Mouse (Mus musculus) heart, embryonic 11.5 days (tissue): ENCODE data around the gene Sh3gl2. TPM values are rescaled to one million over a fixed set of nuclear protein-coding genes. Genes with fewer than 3 reads are reported as not detected.

Source experiments
- ATAC-seq: fragments of 200-750 bp; cut with Nextera tagmentation; replicated peaks from 2 replicates; pipeline ENCODE4 v1.8.0; 2017; ENCODE audit warnings: moderate library complexity; ENCODE audit not compliant: insufficient number of reproducible peaks, low FRiP score, low TSS enrichment
- H3K27ac ChIP-seq: fragments of 300-500 bp; sonication (generic); 2 replicates; pipeline ENCODE4 v1.5.1; 2014; ENCODE audit warnings: mild to moderate bottlenecking, low read depth, low read length
- H3K27me3 ChIP-seq: fragments of 300-500 bp; sonication (generic); 2 replicates; pipeline ENCODE4 v1.6.1; 2014; ENCODE audit warnings: mild to moderate bottlenecking, low read length, mixed read lengths; ENCODE audit not compliant: control insufficient read depth, insufficient read depth
- H3K36me3 ChIP-seq: fragments of 300-500 bp; sonication (generic); 2 replicates; pipeline ENCODE4 v1.6.1; 2014; ENCODE audit warnings: mild to moderate bottlenecking, low read length, moderate library complexity, mixed read lengths; ENCODE audit not compliant: control insufficient read depth, insufficient read depth
- H3K4me1 ChIP-seq: fragments of 300-500 bp; sonication (generic); 2 replicates; pipeline ENCODE4 v1.6.1; 2014; ENCODE audit warnings: low read length; ENCODE audit not compliant: control insufficient read depth, insufficient read depth
- H3K4me2 ChIP-seq: fragments of 300-500 bp; sonication (generic); 2 replicates; pipeline ENCODE4 v1.6.1; 2014; ENCODE audit warnings: mild to moderate bottlenecking, moderate library complexity
- H3K4me3 ChIP-seq: fragments of 300-500 bp; sonication (generic); 2 replicates; pipeline ENCODE4 v1.5.1; 2014; ENCODE audit warnings: low read depth, low read length
- H3K9ac ChIP-seq: fragments of 300-500 bp; sonication (generic); 2 replicates; pipeline ENCODE4 v1.6.1; 2014; ENCODE audit warnings: mild to moderate bottlenecking, low read depth, low read length, moderate library complexity
- H3K9me3 ChIP-seq: fragments of 300-500 bp; sonication (generic); replicated peaks from 2 replicates; pipeline ENCODE4 v1.6.1; 2016; ENCODE audit warnings: low read length; ENCODE audit not compliant: control insufficient read depth
- WGBS: fragments of 180-500 bp; shearing (Covaris S2); extraction: QIAGEN DNeasy Blood & Tissue Kit; methylation state at CpG from one replicate; pipeline ENCODE4 v1.1.7; 2014; ENCODE audit not compliant: insufficient replicate concordance; 5-methylcytosine and 5-hydroxymethylcytosine counted together
- polyA plus RNA-seq: library from polyadenylated mRNA; unstranded; fragments of >200 nt; fragmentation: Nextera tagmentation; extraction: Ambion mirVana; gene quantifications from 2 replicates; pipeline ENCODE4 v1.2.1, GENCODE M21; 2014

Gene Sh3gl2
- polyA plus RNA-seq, 1 experiment from 2014 or later: 0.76 TPM

- no peak overlapping the region for H3K4me3 ChIP-seq
- no peaks in the 10 kb centered on the region for H3K9me3 ChIP-seq
- WGBS: 74% methylated on average over 3 of the region's 3 CpGs
- H3K4me1 ChIP-seq: no peaks in the 10 kb centered on the region
- H3K9ac ChIP-seq: no peak overlapping the region
- H3K4me2 ChIP-seq: no peak overlapping the region
- no peaks in the 10 kb centered on the region for H3K27me3 ChIP-seq
- no peaks in the 10 kb centered on the region for H3K36me3 ChIP-seq
- ATAC-seq: no peak
- H3K27ac ChIP-seq: no peak overlapping the region
Observed at GRCm38 (mm10) chr4:85248673-85249072, 43.7 kb downstream of the Sh3gl2 start.

- Histone ChIP-seq H3K27ac (no peak overlapping the region), H3K9me3 (no peaks in the 10 kb centered on the region), H3K4me2 (no peak overlapping the region), H3K36me3 (no peaks in the 10 kb centered on the region), H3K4me1 (no peaks in the 10 kb centered on the region), H3K27me3 (no peaks in the 10 kb centered on the region), H3K9ac (no peak overlapping the region), H3K4me3 (no peak overlapping the region)
- 67% methylated on average over 2 of the region's 2 CpGs for WGBS
- no peak for ATAC-seq
Observed at GRCm38 (mm10) chr4:85250271-85250670, 45.3 kb downstream of the Sh3gl2 start.

DNA sequence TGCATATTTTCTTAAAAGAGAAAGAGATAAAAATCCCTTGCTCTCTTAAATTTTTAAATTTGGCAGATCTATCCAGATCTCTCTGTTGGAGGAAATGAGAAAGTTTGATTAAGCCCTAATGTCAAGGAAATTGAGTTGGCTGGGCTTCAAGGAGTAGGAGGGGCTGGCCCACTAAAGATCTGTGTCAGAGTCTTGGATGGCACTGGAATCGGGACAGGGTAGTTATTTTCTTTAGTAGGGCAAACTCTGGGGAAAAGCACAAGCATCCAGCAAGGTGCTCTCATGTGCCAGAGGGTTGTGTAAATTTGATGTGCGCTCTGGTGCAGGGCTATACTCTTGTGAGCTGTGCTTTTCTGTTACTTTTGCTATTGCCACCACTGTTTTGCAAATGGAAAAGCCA lies 45.9 kb downstream of the Sh3gl2 start:
- Histone ChIP-seq H3K9ac (no peak overlapping the region), H3K9me3 (no peaks in the 10 kb centered on the region), H3K27ac (no peak overlapping the region), H3K36me3 (no peaks in the 10 kb centered on the region), H3K4me3 (no peak overlapping the region), H3K27me3 (no peaks in the 10 kb centered on the region), H3K4me2 (no peak overlapping the region), H3K4me1 (no peaks in the 10 kb centered on the region)
- WGBS: 65% methylated on average over 2 of the region's 2 CpGs
- ATAC-seq: no peak

DNA sequence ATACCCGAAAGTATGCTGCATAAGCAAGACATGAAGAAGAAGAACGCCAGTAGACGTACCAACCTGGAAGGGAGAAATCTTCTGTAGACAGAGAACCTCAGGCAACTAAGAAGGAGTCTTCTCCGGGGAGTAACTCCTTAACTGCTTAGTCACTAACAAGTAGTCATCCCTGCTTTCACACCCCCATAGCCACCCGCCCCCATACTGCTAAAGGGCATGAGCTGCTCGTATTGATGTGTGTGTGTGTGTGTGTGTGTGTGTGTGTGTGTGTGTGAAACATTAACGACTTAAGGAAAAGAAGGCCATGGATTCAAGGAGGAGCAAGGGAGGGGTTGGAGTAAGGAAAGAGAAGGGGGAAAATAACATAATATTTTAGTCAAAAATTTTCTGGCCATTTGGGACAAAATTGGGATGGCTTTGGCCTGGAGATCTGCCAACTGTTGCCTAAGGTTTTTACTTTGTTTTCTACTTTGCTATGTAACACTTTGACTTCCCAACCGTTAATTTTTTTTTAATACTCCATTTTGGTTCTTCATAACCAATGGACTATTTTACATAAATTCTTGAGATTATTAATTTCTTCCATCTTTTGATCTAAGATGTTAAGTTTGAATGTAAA lies 51.0 kb downstream of the Sh3gl2 start:
- Histone ChIP-seq H3K9ac (no peak overlapping the region), H3K4me3 (no peak overlapping the region), H3K36me3 (no peaks in the 10 kb centered on the region), H3K27me3 (no peaks in the 10 kb centered on the region), H3K4me1 (no peaks in the 10 kb centered on the region), H3K9me3 (no peaks in the 10 kb centered on the region), H3K27ac (no peak overlapping the region), H3K4me2 (no peak overlapping the region)
- WGBS: 79% methylated on average over 7 of the region's 8 CpGs
- no peak for ATAC-seq

GRCm38 (mm10) chr4:85256461-85257202 lies 51.7 kb downstream of the Sh3gl2 start:
- Histone ChIP-seq H3K4me3 (no peak overlapping the region), H3K27me3 (no peaks in the 10 kb centered on the region), H3K27ac (no peak overlapping the region), H3K36me3 (no peaks in the 10 kb centered on the region), H3K9me3 (no peaks in the 10 kb centered on the region), H3K4me2 (no peak overlapping the region), H3K4me1 (no peaks in the 10 kb centered on the region), H3K9ac (no peak overlapping the region)
- ATAC-seq: no peak
- 81% methylated on average over 5 of the region's 5 CpGs for WGBS

GRCm38 (mm10) chr4:85257771-85258341 lies 52.9 kb downstream of the Sh3gl2 start:
- Histone ChIP-seq H3K27me3 (no peaks in the 10 kb centered on the region), H3K9ac (no peak overlapping the region), H3K4me3 (no peak overlapping the region), H3K9me3 (no peaks in the 10 kb centered on the region), H3K4me2 (no peak overlapping the region), H3K36me3 (no peaks in the 10 kb centered on the region), H3K27ac (no peak overlapping the region), H3K4me1 (no peaks in the 10 kb centered on the region)
- WGBS: 74% methylated on average over 4 of the region's 4 CpGs
- ATAC-seq: no peak

GRCm38 (mm10) chr4:85260687-85261658 lies 56.0 kb downstream of the Sh3gl2 start:
- no peak overlapping the region for H3K4me2 ChIP-seq
- H3K4me1 ChIP-seq: no peaks in the 10 kb centered on the region
- H3K9me3 ChIP-seq: no peaks in the 10 kb centered on the region
- H3K36me3 ChIP-seq: no peaks in the 10 kb centered on the region
- H3K4me3 ChIP-seq: no peak overlapping the region
- no peak for ATAC-seq
- H3K27ac ChIP-seq: no peak overlapping the region
- 81% methylated on average over 12 of the region's 12 CpGs for WGBS
- H3K27me3 ChIP-seq: no peaks in the 10 kb centered on the region
- H3K9ac ChIP-seq: no peak overlapping the region

GRCm38 (mm10) chr4:85262146-85262545 lies 57.2 kb downstream of the Sh3gl2 start:
- no peak overlapping the region for H3K4me3 ChIP-seq
- H3K9ac ChIP-seq: no peak overlapping the region
- H3K9me3 ChIP-seq: no peaks in the 10 kb centered on the region
- ATAC-seq: no peak
- no peak overlapping the region for H3K27ac ChIP-seq
- WGBS: 58% methylated on average over 6 of the region's 6 CpGs
- no peak overlapping the region for H3K4me2 ChIP-seq
- no peaks in the 10 kb centered on the region for H3K36me3 ChIP-seq
- no peaks in the 10 kb centered on the region for H3K27me3 ChIP-seq
- H3K4me1 ChIP-seq: no peaks in the 10 kb centered on the region
